Mouse (Mus musculus) cerebellum, postnatal 25 days (tissue): ENCODE measurements around the gene Prim2.
A peak's percentile ranks its signal among the peaks of the same experiment; 100 is the strongest.

Experiments
- DNase-seq, 2 experiments: peaks; one replicate each; pipeline ENCODE4 v3.0.0; 2021; ENCODE audit warnings: mixed read lengths in 2 of 2

The Prim2 gene

DNA sequence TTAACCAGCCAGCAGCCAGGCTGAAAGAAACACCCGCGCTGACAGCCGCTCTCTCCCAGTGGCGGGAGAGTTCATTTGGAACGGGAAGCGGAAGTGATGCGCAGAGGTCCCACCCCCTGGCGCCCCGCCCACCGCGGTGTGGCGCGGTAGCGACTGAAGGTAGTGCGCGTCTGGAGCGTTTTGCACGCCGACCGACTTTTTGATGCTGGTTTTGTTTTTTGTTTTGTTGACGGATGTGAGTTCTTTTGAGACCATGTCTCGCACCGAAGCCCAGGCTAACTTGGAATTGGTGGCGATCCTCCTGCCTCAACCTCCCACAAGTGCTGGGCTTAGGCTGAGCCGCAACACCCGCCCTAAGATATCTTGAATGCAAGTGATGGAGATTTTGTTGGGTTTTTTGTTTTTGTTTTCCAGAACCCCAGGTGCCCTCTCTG lies at the start of gene Prim2:
Gene Prim2, minus strand, starts transcription at position 88 of the 434 bp plus-strand sequence.
- peak; percentile 93 to 97 for DNase-seq

DNA sequence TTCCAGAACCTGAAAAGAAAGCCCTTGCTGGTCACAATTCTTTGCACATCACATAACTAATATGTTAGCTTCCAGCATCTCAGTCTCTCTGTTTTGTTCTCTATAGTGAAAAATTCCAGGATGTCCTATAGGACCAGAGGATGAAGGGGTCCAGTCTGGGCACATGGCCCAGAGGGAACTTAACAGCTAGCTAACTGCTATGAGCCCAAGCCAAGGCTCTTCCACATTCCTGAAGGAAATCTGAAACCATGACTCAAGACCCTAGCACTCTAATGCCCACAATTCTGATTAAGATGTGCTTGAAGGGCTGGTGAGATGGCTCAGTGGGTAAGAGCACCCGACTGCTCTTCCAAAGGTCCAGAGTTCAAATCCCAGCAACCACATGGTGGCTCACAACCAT lies 48.0 kb upstream of the Prim2 start:
- no peak for DNase-seq

DNA sequence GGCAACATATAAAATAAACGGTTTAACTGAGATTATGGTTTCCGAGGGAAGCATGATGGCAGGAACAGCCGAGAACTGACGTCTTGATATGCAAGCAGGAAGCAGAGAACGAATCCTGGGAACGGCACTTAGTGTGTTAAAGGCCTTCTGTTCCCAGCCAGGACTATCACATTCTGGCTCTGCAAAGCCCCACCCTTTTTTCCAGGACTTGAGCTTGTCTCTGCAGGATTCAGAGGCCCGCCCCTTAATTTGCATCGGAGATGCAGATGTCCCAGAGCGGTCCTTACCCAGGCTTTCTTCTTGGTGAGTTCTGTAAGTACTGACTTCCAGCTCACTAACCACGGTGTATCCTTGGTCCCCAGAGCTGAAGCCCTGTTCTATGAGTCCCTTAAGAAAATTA lies 45.2 kb upstream of the Prim2 start:
- no peak for DNase-seq

DNA sequence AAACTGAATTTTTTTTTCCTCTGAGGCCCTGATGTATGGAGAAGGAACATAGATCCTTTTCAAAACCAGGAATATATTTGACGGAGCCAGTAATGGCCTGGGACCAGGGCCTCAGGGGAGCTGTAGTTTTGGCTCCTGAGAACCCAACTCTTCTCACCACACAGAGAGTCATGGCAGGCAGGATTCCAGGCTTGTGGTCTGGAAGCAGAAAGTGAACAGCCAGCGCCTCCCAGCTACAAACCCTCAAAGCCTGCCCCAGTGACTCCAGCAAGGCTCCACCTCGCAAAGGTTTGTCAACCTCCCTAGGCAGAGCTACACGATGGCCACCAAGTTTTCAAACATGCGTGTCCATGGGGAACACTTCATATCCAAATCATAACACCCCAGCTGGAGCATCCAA lies 42.4 kb upstream of the Prim2 start:
- no peak for DNase-seq

DNA sequence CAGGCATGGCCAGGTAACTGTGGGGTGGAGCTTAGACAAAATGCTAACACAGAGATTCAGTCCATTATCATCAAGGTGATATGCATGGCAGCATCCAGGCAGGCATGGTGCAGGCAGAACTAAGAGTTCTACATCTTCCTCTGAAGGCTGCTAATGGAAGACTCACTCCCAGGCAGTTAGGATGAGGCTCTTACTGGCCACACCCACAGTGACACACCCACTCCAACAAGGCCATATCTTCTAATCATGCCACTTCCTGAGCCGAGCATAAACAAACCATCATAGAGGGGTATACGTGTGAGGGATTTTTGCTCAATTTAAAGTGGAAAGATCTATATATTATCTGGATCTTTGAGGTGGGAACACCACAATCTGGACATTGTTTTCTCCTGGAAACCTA lies 40.0 kb upstream of the Prim2 start:
- DNase-seq, result no peak

DNA sequence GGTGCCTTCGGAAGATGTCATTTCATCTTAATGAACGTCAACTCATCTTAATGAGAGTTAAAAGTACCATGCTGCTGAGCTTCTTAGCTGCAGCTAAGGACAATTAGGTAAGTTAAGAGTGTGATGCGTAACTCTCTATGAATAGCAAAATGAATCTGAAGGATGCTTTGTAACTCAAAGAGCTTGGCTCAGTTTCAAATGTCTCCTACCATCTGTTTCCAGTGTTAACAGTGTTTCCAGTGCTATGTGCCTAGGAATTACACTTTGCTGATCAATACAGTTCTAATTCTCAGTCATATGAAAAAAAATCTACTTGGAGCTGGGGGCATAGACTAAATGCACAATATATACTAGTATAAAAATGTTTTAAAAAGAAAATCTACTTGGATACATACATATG lies 31.6 kb upstream of the Prim2 start:
- DNase-seq, result no peak

DNA sequence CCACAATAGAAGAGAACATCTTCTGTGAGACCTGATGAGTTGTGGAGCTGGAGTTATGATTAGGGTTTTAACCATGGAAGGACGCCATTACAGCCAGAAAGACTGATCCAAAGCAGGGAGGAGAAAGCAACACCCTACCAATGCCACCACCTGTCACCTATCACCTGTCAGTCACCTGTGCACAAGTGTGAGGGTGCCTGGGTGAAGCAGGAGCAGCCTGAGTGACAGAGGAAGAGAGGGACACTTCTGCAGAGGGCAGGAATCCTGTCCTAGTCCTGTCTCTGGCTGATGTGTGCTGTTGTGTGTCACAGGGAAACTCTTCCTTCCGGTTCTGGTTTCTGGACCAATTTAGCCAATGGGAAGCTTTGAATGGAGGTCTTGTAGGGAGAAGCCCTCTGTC lies 26.4 kb upstream of the Prim2 start:
- DNase-seq, result no peak

DNA sequence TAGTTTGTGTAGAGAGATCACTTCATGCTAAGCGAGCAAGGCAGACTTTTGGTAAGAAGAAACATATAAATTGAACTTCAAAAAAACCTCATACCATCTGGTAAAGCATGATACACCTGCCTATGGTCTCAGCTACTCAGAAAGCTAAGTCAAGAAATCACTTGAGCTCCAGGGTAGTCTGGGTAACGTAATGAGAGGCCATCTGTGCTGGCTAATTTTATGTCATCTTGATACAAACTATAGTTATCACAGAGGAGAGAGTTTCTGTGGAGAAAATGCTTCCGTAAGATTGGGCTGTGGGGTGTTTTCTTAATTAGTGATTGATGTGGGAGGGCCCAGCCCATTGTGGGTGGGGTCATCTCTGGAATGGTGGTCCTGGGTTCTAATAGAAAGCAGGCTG lies 24.3 kb upstream of the Prim2 start:
- DNase-seq, result no peak

DNA sequence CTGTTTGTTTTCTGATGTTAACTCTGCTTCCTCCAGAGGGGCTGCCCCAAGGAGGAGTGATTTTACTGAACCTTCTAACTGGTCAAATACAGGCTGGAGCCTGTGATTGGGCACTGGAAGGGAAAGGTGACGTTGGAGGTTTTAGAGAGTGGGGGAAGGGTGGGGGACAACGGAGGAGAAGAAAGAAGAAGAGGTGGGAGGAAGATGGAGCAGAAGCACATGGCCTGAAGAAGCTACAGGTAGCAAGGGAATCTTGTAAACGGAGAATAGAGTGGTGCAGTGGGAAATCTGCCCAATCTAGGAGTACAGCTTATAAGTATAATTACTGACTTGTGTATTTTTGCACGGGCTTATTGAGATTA lies 20.5 kb upstream of the Prim2 start:
- DNase-seq, result no peak

DNA sequence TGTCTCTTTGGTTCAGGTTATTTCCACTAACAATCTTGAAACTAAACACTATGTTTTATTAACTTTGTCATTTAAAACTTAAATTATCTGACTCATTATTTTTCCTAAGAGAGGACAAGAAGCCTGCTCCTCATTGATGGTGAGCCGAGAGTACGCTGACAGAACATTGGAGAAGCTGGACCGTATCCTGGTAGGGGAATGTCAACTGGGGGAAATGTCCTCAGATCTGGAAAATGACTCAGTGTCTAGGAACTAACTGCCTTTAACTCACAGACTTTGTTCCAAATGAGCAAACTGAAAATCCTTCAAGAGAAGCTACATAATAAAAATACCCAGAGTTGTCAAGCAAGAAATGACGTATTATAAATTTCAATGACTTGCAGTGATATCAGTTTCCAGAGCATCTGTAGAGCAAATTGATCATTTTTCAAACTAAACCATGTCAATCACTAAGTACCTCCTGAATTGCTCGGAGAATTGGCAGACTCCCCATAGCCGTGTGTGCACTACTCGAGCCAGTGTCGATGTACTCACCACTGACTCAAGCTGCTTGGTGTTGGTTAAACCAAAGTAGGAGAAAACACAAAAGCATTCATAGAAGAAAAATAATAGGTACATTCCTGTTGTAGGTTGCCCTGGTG lies 20.0 kb upstream of the Prim2 start:
- DNase-seq, result no peak

DNA sequence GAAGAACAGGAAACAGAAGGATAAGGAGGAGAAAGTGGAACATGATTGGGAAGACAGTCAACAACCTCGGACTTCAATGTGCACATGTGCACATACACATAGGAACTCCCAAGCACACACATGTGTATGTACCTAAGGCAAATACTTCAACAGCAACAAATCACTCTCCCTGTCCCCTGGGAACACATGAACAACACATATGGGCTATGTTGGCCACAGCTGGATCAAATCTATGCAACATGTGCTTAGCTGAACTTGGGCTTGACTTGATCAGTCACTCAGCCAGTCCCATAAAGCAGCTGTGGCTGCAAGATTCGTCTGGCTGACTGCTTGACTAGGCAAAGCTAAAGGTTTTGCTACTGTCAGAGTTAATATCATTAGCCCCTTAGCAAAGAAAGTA lies 19.2 kb upstream of the Prim2 start:
- no peak for DNase-seq

DNA sequence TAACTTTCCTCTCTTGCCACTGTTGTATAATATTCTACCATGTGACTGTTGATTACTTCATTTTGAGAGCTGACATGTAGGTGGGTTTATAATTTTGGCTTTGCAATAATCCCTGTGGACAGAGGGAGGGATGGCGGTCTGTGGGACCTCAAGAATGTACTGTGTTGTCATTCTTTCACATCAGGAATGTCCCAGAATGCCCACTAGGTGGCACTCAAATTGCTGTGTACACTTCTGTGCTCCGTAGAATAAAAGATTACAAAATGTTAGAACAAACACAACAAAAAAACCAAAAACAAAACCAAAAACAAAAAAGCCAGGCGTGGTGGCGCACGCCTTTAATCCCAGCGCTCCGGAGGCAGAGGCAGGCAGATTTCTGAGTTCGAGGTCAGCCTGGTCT lies 14.9 kb upstream of the Prim2 start:
- peak in 1 of 2 experiments; percentile 40 for DNase-seq

DNA sequence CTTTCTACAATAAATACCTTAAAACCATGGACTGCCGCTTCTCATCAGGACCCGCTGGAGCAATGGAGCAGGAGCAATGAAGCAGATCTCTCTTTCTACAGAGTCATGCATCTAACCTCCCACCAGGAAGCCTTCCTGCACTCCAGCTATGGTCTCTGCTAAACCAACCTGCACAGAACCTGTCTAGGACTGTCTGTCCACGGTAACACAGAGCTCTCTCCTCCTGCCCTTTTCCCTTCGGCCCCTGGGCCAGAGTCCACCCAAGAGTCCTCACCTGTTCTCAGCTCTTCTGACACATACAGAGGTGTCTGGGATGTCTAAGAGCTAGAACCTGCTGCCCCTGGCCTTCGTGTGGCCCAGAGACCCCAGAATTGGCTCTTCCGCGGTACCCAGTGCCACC lies 11.3 kb upstream of the Prim2 start:
- DNase-seq, result no peak

DNA sequence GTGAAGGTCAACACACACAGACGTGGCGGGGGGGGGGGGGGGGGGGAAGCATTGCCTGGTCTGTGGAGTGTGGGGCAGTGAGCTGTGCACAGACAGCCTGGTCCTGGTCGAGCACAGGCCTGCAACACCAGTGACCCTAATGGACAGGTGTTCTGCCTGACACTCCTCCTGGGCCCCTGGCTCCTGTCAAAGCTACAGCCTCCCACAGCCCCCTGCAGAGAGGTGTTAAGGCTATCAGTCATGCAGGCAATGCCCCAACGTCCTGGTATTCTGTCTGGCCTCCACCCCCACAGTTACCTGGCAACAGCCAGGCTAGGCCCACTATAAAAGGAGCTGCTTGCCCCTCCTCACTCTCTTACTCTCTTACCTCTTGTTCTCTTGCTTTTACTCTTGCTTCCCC lies 10.8 kb upstream of the Prim2 start:
- no peak for DNase-seq

DNA sequence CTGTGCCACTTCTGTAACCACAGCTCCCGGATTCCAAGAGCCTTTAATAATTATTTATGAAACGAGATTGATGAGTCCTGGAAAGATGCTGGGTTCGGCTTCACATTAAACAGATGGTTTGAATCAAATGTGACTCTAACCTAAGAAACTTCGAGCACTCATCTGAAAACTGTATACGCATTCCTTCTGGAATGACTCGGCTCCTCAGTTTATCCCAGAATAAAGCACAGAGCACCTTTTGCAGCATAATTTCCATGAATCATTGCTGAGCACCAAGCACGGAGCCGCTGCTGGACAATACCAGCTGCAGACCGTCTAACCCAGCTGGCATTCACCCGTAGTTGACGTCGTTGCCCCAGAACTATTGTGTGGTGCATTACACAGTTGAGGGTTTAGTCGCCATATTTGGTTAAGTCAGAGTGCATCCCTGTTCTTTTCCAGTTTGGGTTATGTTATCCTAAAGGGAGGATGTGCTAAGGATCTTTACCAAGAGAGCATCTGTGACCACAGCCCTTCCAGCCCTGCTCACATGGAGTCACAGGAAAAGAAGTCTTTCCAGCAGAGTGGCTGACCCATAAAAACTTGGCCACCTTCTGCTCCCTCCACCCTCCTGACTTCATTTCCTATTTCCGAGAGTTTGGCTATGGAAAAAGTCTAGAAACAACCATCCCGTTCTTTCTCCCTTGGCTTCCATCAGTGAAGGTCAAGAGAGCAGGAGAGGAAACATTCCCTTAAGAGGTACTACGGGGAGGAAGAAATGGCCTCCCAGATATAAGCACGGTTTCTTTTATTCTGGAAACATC lies 3.8 kb upstream of the Prim2 start:
- DNase-seq, result no peak

DNA sequence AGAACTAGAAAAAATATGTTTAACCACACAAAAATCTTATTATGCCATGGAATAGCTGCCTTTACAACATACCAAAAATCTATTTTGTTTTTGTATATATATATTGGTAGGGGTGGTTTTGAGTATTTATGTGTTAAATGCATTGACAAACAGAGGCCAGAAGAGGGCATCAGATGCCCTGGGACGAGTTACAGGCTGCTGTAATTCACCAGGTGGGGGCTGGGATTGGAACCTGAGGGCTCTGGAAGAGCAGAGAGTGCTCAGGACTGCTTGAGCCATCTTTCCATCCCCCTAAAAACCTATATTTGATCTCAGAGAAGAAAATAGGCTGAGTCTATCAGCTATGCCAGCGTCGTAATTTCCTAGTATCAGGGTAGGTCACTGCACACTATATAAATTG lies 2.9 kb upstream of the Prim2 start:
- DNase-seq, result peak; percentile 40 to 71

DNA sequence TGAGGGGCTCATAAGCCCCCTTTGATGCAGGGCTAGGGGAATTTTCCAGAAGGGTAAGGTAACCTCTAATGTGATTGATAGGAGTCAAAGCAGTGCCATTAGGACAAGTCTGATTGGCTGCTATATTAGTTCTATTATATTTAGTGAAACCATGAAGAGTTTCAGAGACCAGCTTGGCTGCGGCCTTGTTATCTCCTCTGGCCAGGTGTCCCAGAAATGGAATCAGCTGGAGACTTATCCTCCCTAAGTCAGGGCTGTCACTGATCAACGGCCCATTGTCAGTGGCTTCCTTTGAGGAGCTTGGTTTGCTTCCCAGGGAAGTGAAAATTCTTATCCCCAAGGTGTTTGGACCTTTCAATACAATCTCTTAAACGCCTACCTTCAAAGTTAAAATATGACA lies 2.5 kb upstream of the Prim2 start:
- DNase-seq, result no peak

DNA sequence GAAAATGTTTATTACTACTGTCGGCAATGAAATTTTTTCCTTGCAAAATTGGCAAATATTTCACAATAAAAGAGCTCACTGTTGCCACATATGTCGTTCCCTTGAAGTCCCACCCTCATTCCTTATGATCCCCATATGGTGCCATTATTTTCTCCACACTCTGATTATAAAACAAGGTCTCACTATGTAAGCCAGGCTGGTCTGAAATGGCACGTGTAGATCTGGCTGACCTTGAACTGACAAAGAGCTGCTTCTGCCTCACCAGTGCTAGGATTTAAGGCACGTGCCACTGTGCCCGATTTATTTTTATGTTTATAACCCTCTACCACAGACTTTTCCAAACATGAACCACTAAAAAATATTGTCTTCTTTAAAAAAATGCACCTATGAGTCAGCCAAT lies 1.8 kb upstream of the Prim2 start:
- no peak for DNase-seq

DNA sequence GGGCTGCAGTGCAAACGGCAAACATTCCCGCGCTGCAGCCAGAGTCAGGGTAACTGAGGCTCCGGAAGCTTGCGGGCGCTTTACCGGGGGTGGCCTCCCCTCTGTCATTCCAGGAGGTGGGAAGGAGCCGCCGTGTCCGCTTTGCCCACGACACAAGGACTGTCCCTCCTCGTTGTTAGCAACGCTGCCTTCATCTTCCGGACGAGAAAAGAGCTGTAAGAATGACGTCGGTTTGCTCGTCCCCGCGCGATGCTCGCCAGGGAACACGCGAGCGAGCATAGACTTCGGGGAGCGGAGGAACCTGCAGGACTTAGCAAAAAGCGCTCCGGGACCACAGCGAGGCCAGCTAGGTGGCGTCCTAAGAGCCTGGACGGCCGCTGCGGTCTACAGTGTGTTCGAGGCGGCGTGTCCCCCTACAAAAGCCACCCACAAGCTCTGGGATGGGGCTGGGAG lies 595 bp upstream of the Prim2 start:
- peak; percentile 73 to 79 for DNase-seq

DNA sequence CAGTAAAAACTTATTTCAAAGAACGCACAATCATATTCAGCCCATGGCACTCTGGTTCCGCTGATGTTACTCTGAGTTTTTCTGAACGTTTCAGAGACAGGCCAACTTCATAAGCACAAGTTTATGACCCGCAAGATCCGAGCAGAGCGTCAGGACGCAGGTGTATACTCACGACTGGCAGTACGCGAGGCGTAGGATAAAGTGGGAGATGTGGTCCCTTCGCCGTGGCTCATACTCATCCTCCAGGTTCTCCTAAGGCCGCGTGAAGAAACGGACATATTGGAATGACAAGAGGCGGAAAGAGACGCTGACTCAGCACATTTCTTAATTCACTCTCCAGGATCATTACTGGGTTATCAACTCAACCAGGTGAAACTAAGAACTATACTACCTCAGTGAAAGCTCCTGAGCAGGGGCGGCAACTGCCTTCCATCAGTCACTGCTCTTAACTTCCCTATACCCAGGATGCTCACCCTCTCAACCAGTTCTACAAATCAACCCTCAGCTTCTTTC lies 5.9 kb downstream of the Prim2 start:
- DNase-seq, result no peak

DNA sequence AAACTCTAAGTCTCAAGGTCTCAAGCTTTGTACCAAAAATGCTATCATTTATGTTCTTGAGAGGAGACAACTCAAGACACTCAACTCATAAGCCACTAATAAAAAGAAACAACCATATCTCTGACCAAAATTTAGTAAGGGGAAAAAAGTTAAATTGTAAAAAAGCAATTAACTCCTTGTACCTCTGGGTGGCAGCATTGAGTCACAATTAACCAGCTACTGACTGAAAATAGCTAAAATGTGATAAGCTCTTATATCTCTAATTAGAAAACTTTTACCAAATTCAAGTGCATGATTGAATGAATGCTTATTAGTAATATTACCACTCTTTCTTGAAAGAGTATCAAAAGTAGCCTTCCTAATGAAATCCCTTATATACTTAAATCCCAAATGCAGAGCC lies 6.4 kb downstream of the Prim2 start:
- peak in 1 of 2 experiments; percentile 30 for DNase-seq

DNA sequence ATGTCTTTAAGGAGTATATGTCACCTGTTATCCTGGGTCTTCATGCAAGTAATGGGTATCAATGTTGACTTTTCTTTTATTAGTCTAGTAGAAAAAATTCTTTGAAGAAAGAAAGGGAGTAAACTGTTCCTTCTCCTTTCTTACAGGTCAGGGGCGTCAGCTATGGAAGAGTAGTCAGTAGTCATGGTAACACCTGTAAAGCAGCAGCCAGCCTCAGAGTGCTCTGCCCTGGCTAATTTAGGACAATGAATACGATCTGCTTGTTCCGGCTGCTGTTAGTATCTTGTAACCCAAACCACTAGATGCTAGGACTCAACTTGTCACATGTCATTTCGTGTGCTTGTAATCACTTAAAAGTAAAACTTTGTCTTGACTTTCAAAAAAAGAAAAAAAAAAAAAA lies 11.3 kb downstream of the Prim2 start:
- DNase-seq, result no peak

DNA sequence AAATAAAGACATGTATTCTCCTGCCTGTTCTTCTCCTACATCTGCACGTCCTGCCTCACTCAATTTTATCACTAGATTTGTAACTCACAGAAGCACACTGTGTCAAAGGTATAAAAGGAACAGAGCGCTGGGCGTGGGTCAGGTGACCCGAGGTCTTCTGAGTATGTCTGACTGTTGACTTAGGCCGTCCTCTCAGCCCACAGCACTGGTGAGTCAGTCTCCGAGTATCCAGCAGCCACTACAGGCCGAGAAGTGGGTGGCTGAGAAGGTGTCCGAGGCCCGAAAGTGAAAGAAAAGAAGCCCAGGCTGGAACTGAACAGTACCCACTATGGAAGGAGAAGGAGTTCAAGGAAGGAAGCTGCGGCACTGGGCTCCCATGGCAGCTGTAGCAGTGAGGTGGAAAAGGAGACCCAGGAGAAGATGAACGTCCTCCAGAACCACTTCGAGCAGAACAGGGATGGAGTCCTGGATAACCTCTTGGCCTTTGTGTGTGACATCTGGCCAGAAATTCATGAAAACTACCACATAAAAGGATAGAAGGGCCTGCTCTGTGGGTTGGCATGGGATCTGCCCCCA lies 11.9 kb downstream of the Prim2 start:
- no peak for DNase-seq

DNA sequence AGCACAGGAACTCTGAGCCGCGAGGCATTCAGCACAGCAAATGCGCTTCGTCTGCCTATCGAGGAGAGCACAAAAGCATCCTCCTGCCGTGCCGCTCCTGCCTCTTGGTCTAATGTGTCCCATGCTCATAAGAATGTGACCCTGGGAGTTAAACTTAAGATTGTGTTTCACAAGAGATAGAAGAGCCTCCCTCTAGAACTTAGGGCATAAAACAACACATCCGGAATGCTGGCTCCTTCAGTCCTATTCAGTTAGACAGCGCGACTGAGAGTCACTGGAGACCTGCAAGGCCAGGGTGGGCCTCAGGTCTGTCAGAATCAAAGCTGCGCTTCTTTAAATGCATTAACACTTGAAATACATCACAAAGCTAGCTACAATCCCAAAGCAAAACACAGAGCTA lies 18.7 kb downstream of the Prim2 start:
- DNase-seq, result no peak
